Mouse (Mus musculus) Patski (cell line): ENCODE measurements at regions not wholly inside any gene's neighbourhood (a gene's known extent, or its start where the extent isn't known, plus 50 kb on each side); places are given as distances from the start of the nearest gene placed in this dataset.

Experiments
- ATAC-seq: fragments of 100-300 bp; one replicate; pipeline ENCODE4 v1.8.0; 2021
- CTCF ChIA-PET: fragments of 350-600 bp; sonication (Branson Sonifier 250); formaldehyde crosslinking; loops from one replicate; lab custom pipeline; 2022; ENCODE audit warnings: inconsistent platforms; lab: Charles Lee
- POLR2A ChIA-PET: fragments of 350-600 bp; sonication (Branson Sonifier 250); formaldehyde crosslinking; loops from one replicate; lab custom pipeline; 2022; ENCODE audit warnings: antibody characterized with exemption, inconsistent platforms; lab: Charles Lee
- DNase-seq: peaks from one replicate; pipeline ENCODE4 v3.0.0-alpha.2; 2011; ENCODE audit warnings: low read depth, low spot score
- H3K27me3 ChIP-seq: fragments of 371-371 bp; one replicate; pipeline ENCODE4 v1.5.1; 2021
- CTCF ChIP-seq: fragments of 100-300 bp; IDR thresholded peaks from one replicate; pipeline ENCODE4 v1.5.1; 2021
- in situ Hi-C: fragments of 300-500 bp; cut with MboI; formaldehyde crosslinking; loops from 3 replicates; pipeline ENCODE4 v1.11.1; 2018; ENCODE audit warnings: low pct_unique_long_range_greater_than_20kb, mixed read lengths

GRCm38 (mm10) chr9:6027272-6027671, 141.1 kb upstream of the Pdgfd start:
- ATAC-seq: no peak

GRCm38 (mm10) chr9:6066419-6066818, 102.0 kb upstream of the Pdgfd start:
- TF ChIP-seq CTCF: no peak
- no peaks in the 10 kb centered on the region for H3K27me3 ChIP-seq
- DNase-seq (no peak), ATAC-seq (no peak)
- in situ Hi-C loops: no loop called here
- ChIA-PET POLR2A (no interaction called here), CTCF (no interaction called here)

More at GRCm38 (mm10) chr9:6027272-6027671, 141.1 kb upstream of the Pdgfd start:
- no peak for TF ChIP-seq CTCF
- H3K27me3 ChIP-seq: no peaks in the 10 kb centered on the region
- ChIA-PET POLR2A (no interaction called here), CTCF (no interaction called here)
- in situ Hi-C loops: no loop called here
- DNase-seq: no peak

- ChIA-PET POLR2A (no interaction called here), CTCF (no interaction called here)
- DNase-seq (no peak), ATAC-seq (no peak)
- TF ChIP-seq CTCF: no peak
- H3K27me3 ChIP-seq: no peaks in the 10 kb centered on the region
- in situ Hi-C loops: no loop called here
Measured at GRCm38 (mm10) chr9:6067460-6067859, 100.9 kb upstream of the Pdgfd start.

GRCm38 (mm10) chr9:6081271-6081670, 87.1 kb upstream of the Pdgfd start:
- ATAC-seq (no peak), DNase-seq (no peak)
- in situ Hi-C loops: no loop called here
- no peaks in the 10 kb centered on the region for H3K27me3 ChIP-seq
- CTCF ChIA-PET: no interaction called here
- POLR2A ChIA-PET: no interaction called here
- TF ChIP-seq CTCF: no peak

- CTCF ChIA-PET: no interaction called here
- no peak for DNase-seq
- ATAC-seq: no peak
- POLR2A ChIA-PET: no interaction called here
- TF ChIP-seq CTCF: no peak
- in situ Hi-C loops: no loop called here
- H3K27me3 ChIP-seq: no peaks in the 10 kb centered on the region
Measured at GRCm38 (mm10) chr9:6089913-6090312, 78.5 kb upstream of the Pdgfd start.

GRCm38 (mm10) chr9:6090747-6091146, 77.6 kb upstream of the Pdgfd start:
- in situ Hi-C loops: no loop called here
- CTCF ChIA-PET: no interaction called here

GRCm38 (mm10) chr9:6108093-6108492, 60.3 kb upstream of the Pdgfd start:
- CTCF ChIA-PET: interaction anchor here (1.4 kb wide), 1 partner anchor 9 kb away, joined by 5 read pairs; no protein-coding TSS in a partner anchor
- POLR2A ChIA-PET: no interaction called here
- no peak for ATAC-seq
- in situ Hi-C loops: no loop called here
- no peak for TF ChIP-seq CTCF
- no peak for DNase-seq
- H3K27me3 ChIP-seq: no peaks in the 10 kb centered on the region

More at GRCm38 (mm10) chr9:6090747-6091146, 77.6 kb upstream of the Pdgfd start:
- DNase-seq: no peak
- ATAC-seq: no peak
- POLR2A ChIA-PET: no interaction called here
- no peaks in the 10 kb centered on the region for H3K27me3 ChIP-seq
- TF ChIP-seq CTCF: no peak
